Mouse (Mus musculus): ENCODE measurements at regions not wholly inside any gene's neighbourhood (a gene's known extent, or its start where the extent isn't known, plus 50 kb on each side); places are given as distances from the start of the nearest gene placed in this dataset.

DNA sequence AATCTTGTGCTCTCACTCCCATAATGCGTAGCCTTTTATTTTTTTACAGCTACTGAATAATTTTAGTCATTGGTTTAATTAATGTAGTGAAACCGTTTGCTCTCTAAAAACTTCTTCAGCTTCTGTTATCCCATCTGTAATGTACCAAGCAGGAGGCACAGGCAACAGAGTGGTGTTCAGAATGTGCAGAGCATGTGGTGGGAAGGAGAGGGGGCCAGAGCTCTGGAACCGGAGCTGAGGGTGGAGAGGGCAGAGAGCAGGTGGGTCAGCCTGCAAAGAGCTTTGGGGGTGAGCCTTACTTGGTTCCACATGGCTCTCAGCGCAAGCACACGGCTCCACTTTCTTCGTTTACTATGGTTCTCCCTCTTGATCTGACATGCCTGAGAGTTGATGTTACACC, 739.6 kb upstream of the Arrdc4 start:
- TF ChIP-seq GATA1 (IDR thresholded peaks at IDR 0.05; ENCODE audit: low read length) (no peak), TAL1 (IDR thresholded peaks at IDR 0.05; ENCODE audit: low read length) (no peak)

Measured in erythroblast, embryonic 14.5 days (primary cell).